Comparison of ENCODE assay signal across 8 mouse cellular contexts in the genomic region with DNA sequence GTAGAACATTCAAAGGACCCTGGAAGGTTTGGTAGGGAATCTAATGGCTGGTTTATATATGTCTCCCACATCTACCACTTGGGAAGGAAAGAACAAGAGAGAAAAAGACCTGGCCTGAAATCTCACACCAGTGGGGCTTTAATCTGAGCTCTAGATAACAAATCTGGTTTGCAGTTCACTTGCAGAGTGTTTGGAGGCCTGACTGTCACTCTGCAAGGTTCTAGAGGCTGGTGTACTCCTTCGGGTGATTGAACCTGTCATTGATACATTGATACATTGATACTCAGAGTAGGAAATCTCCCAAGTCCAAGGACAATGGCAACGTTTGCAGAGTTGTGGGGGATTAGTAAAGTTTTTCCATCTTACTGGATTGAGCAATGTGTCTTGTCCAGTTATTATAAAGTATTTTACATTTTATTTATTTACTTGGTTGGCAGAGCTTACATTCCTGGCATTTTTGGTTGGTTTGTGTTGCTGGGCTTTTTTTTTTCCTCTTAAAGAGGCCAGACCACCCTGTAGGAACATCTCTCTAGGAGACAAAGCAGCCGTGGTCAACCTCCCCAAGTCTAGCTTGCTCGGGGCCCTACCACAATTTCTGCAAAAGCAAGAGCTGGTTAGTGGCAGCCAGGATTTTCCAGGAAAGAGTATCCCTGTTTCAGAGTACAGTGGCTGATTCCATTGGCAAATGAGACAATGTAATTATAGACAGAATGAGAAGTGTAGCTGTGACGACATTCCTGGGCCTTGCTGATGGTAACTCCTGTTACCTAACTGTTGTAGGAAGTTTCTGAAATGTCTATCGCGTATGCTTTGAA.
DNase-seq lines count a peak whose midpoint lies in the region; ATAC-seq lines count a peak whose summit lies in the region.

No protein-coding gene starts in this region.

- no peak for ATAC-seq in heart, embryonic 13.5 days (ENCODE audit: extremely low read depth, insufficient number of reproducible peaks, low FRiP score, low TSS enrichment)
- ATAC-seq in neural tube, embryonic 12.5 days (ENCODE audit: low FRiP score, low read depth) = no peak
- no peak for ATAC-seq in liver, embryonic 11.5 days (replicated peaks; ENCODE audit: low FRiP score)

- H3K9ac ChIP-seq in heart, embryonic 13.5 days = peak overlapping the region; percentile 72
- H3K9ac ChIP-seq in neural tube, embryonic 12.5 days = no peak overlapping the region
- H3K9ac ChIP-seq in liver, embryonic 11.5 days (ENCODE audit: low read depth, low read length) = no peak overlapping the region

- H3K36me3 ChIP-seq in heart, embryonic 13.5 days = peaks cover 4% of the 10 kb centered on the region; the same call in 1 of the 2 replicates
- H3K36me3 ChIP-seq in neural tube, embryonic 12.5 days = no peaks in the 10 kb centered on the region
- no peaks in the 10 kb centered on the region for H3K36me3 ChIP-seq in liver, embryonic 11.5 days (ENCODE audit: control insufficient read depth, insufficient read depth, low read length)

- peak overlapping the region; percentile 64 for H3K4me2 ChIP-seq in heart, embryonic 13.5 days
- H3K4me2 ChIP-seq in neural tube, embryonic 12.5 days (replicated peaks) = peak overlapping the region; percentile 10; the same call in 1 of the 2 replicates
- peak overlapping the region; percentile 49 for H3K4me2 ChIP-seq in liver, embryonic 11.5 days

- no peaks in the 10 kb centered on the region for H3K9me3 ChIP-seq in heart, embryonic 13.5 days
- no peaks in the 10 kb centered on the region for H3K9me3 ChIP-seq in neural tube, embryonic 12.5 days
- H3K9me3 ChIP-seq in liver, embryonic 11.5 days (ENCODE audit: control insufficient read depth, low read length) = no peaks in the 10 kb centered on the region

- H3K27ac ChIP-seq in heart, embryonic 13.5 days (replicated peaks) = peak overlapping the region; percentile 36
- no peak overlapping the region for H3K27ac ChIP-seq in neural tube, embryonic 12.5 days
- H3K27ac ChIP-seq in liver, embryonic 11.5 days (ENCODE audit: low read depth, low read length) = no peak overlapping the region

- DNase-seq in heart, postnatal 4 days = no peak
- DNase-seq in neural tube, embryonic 10.5 days (ENCODE audit: extremely low spot score, low spot score) = no peak
- DNase-seq in liver, embryonic 11.5 days (ENCODE audit: low spot score) = no peak
- peak; percentile 39 for DNase-seq in thymus, postnatal 4 days
- no peak for DNase-seq in cerebellum, adult 9-11 months
- DNase-seq in left cerebral cortex, postnatal 4 days = no peak

- intact Hi-C loops in left cerebral cortex, postnatal 4 days (cut with DNase I) = no loop called here

- 48% methylated on average over 7 of the region's 7 CpGs for WGBS in heart, embryonic 13.5 days
- 77% methylated on average over 7 of the region's 7 CpGs for WGBS in neural tube, embryonic 12.5 days
- 66% methylated on average over 7 of the region's 7 CpGs for WGBS in liver, embryonic 11.5 days

- H3K4me3 ChIP-seq in heart, embryonic 13.5 days = peak overlapping the region; percentile 43
- no peak overlapping the region for H3K4me3 ChIP-seq in neural tube, embryonic 12.5 days
- no peak overlapping the region; the same call in 1 of the 2 replicates for H3K4me3 ChIP-seq in liver, embryonic 11.5 days (ENCODE audit: low read depth, low read length)

- H3K4me1 ChIP-seq in heart, embryonic 13.5 days = peaks cover 72% of the 10 kb centered on the region
- H3K4me1 ChIP-seq in neural tube, embryonic 12.5 days = peaks cover 10% of the 10 kb centered on the region; the same call in 1 of the 2 replicates
- H3K4me1 ChIP-seq in liver, embryonic 11.5 days (replicated peaks; ENCODE audit: control insufficient read depth, insufficient read depth, low read length) = no peaks in the 10 kb centered on the region

- no peaks in the 10 kb centered on the region for H3K27me3 ChIP-seq in heart, embryonic 13.5 days (replicated peaks)
- peaks cover 12% of the 10 kb centered on the region for H3K27me3 ChIP-seq in neural tube, embryonic 12.5 days (replicated peaks)
- no peaks in the 10 kb centered on the region for H3K27me3 ChIP-seq in liver, embryonic 11.5 days (replicated peaks; ENCODE audit: control insufficient read depth, insufficient read depth, low read length)

Comparison
In these comparisons a context has a peak if more than half of its experiments do, and no peak if none do; other contexts are left out.
1. H3K4me2 ChIP-seq: peak in every context shown above with its lines; median percentile 64 in heart, embryonic 13.5 days; 49 in liver, embryonic 11.5 days; 10 in neural tube, embryonic 12.5 days.